Comparison of ENCODE assay signal across 17 mouse cellular contexts in genomic region chr16:32484431-32484871, GRCm38 (mm10). TPM values are rescaled to one million over a fixed set of nuclear protein-coding genes. Genes with fewer than 3 reads are reported as not detected.
DNase-seq lines count a peak whose midpoint lies in the region; ATAC-seq lines count a peak whose summit lies in the region.
"Had no signal": no experiment of that assay in that cellular context is flagged by ENCODE, and none has a peak within 500 bp of the region (broad histone marks: within the 10 kb centered on the region; RNA-seq: fewer than 3 reads in every experiment).

No protein-coding gene starts in this region.

- H3K4me3 ChIP-seq in intestine, embryonic 14.5 days (ENCODE audit: low read depth, low read length): no peak overlapping the region
- H3K4me3 ChIP-seq in kidney, embryonic 15.5 days (replicated peaks): no peak overlapping the region
- H3K4me3 ChIP-seq in midbrain, embryonic 15.5 days: no peak overlapping the region
- H3K4me3 ChIP-seq: gastrocnemius, adult 2 months; liver, embryonic 15.5 days; midbrain, embryonic 13.5 days; stomach, embryonic 15.5 days had no signal

- H3K36me3 ChIP-seq in intestine, embryonic 14.5 days (ENCODE audit: control insufficient read depth, insufficient read depth, low read length): no peaks in the 10 kb centered on the region
- H3K36me3 ChIP-seq in kidney, embryonic 15.5 days: no peaks in the 10 kb centered on the region
- H3K36me3 ChIP-seq in midbrain, embryonic 15.5 days (replicated peaks): no peaks in the 10 kb centered on the region
- H3K36me3 ChIP-seq: G1E; liver, embryonic 15.5 days; midbrain, embryonic 13.5 days; stomach, embryonic 15.5 days had no signal

- no peaks in the 10 kb centered on the region for H3K9me3 ChIP-seq in intestine, embryonic 14.5 days (ENCODE audit: control insufficient read depth, low read length)
- no peaks in the 10 kb centered on the region for H3K9me3 ChIP-seq in kidney, embryonic 15.5 days (replicated peaks)
- H3K9me3 ChIP-seq in midbrain, embryonic 15.5 days: no peaks in the 10 kb centered on the region
- H3K9me3 ChIP-seq: liver, embryonic 15.5 days; midbrain, embryonic 13.5 days; stomach, embryonic 15.5 days had no signal

- peak; percentile 45 for DNase-seq in retina, embryonic 14.5 days (ENCODE audit: low spot score)
- no peak for DNase-seq in retina, postnatal 1 day
- DNase-seq in intestine, embryonic 14.5 days (ENCODE audit: low spot score): no peak
- peak; percentile 92 for DNase-seq in yolk sac, embryonic 10.5 days (ENCODE audit: low spot score)
- DNase-seq in layer of hippocampus, postnatal 36 days: no peak
- DNase-seq in gastrocnemius, adult 18-20 months (ENCODE audit: low spot score): no peak
- DNase-seq: adrenal gland, postnatal 36 days; gastrocnemius, adult 2 months; right cerebral cortex, postnatal 4 days had no signal

- 20% methylated on average over 7 of the region's 7 CpGs for WGBS in intestine, embryonic 14.5 days
- WGBS in kidney, embryonic 15.5 days: 14% methylated on average over 7 of the region's 7 CpGs
- WGBS in midbrain, embryonic 15.5 days: 45% methylated on average over 7 of the region's 7 CpGs

- no peaks in the 10 kb centered on the region for H3K27me3 ChIP-seq in intestine, embryonic 14.5 days (replicated peaks; ENCODE audit: control insufficient read depth, insufficient read depth, low read length)
- no peaks in the 10 kb centered on the region for H3K27me3 ChIP-seq in kidney, embryonic 15.5 days
- no peaks in the 10 kb centered on the region for H3K27me3 ChIP-seq in midbrain, embryonic 15.5 days (replicated peaks)
- H3K27me3 ChIP-seq: midbrain, embryonic 13.5 days; stomach, embryonic 15.5 days had no signal

- ATAC-seq in intestine, embryonic 14.5 days (replicated peaks; ENCODE audit: low FRiP score, low TSS enrichment, low read depth): peak; percentile 68
- ATAC-seq in kidney, embryonic 15.5 days (replicated peaks; ENCODE audit: low FRiP score): peak; percentile 89
- no peak for ATAC-seq in midbrain, embryonic 15.5 days (replicated peaks)
- ATAC-seq: midbrain, embryonic 13.5 days had no signal

- no peaks in the 10 kb centered on the region; the same call in 1 of the 2 replicates for H3K4me1 ChIP-seq in intestine, embryonic 14.5 days (replicated peaks; ENCODE audit: control insufficient read depth, insufficient read depth, low read length)
- H3K4me1 ChIP-seq in kidney, embryonic 15.5 days: peaks cover 30% of the 10 kb centered on the region
- H3K4me1 ChIP-seq in midbrain, embryonic 15.5 days: no peaks in the 10 kb centered on the region
- H3K4me1 ChIP-seq: midbrain, embryonic 13.5 days had no signal

- H3K27ac ChIP-seq in intestine, embryonic 14.5 days (ENCODE audit: low read depth): peak overlapping the region; percentile 33; the same call in 1 of the 2 replicates
- peak overlapping the region; percentile 54; the same call in 1 of the 2 replicates for H3K27ac ChIP-seq in kidney, embryonic 15.5 days
- no peak overlapping the region for H3K27ac ChIP-seq in midbrain, embryonic 15.5 days
- H3K27ac ChIP-seq: gastrocnemius, adult 2 months; liver, embryonic 15.5 days; midbrain, embryonic 13.5 days; stomach, embryonic 15.5 days had no signal

- no peak overlapping the region; the same call in 1 of the 2 replicates for H3K4me2 ChIP-seq in intestine, embryonic 14.5 days (ENCODE audit: low read length)
- H3K4me2 ChIP-seq in kidney, embryonic 15.5 days: no peak overlapping the region
- no peak overlapping the region for H3K4me2 ChIP-seq in midbrain, embryonic 15.5 days
- H3K4me2 ChIP-seq: liver, embryonic 15.5 days; midbrain, embryonic 13.5 days; stomach, embryonic 15.5 days had no signal

- no peak overlapping the region for H3K9ac ChIP-seq in intestine, embryonic 14.5 days (ENCODE audit: low read length)
- H3K9ac ChIP-seq in kidney, embryonic 15.5 days: no peak overlapping the region
- H3K9ac ChIP-seq in midbrain, embryonic 15.5 days: no peak overlapping the region
- H3K9ac ChIP-seq: liver, embryonic 15.5 days; midbrain, embryonic 13.5 days; stomach, embryonic 15.5 days had no signal

RNA-seq across cellular contexts. Expression of gene Slc51a, which starts 3.2 kb away (rescaled TPM):
- polyA plus RNA-seq in intestine, embryonic 14.5 days (2014; fragmentation: Nextera tagmentation; extraction: Ambion mirVana): 42.2 and 46.0 TPM in 2 replicates
- polyA plus RNA-seq in kidney, embryonic 15.5 days (2015; fragmentation: Nextera tagmentation; extraction: Ambion mirVana): 2.1 and 2.2 TPM in 2 replicates
- not detected for total RNA-seq in layer of hippocampus, postnatal 36 days (2021)
- polyA plus RNA-seq in midbrain, embryonic 15.5 days (2015; fragmentation: Nextera tagmentation; extraction: Ambion mirVana): 0.20 and 0.50 TPM in 2 replicates
- not detected for total RNA-seq in gastrocnemius, adult 18-20 months (2021)
- total RNA-seq: gastrocnemius, adult 2 months had no signal
- polyA plus RNA-seq: G1E had no signal

RNA-seq across cellular contexts. Expression of gene Zdhhc19, which starts 11.6 kb away (rescaled TPM):
- polyA plus RNA-seq in intestine, embryonic 14.5 days (2014; fragmentation: Nextera tagmentation; extraction: Ambion mirVana): 0.20 TPM in 1 of 2 replicates, not detected in the other
- polyA plus RNA-seq in kidney, embryonic 15.5 days (2015; fragmentation: Nextera tagmentation; extraction: Ambion mirVana): not detected in 2 replicates
- total RNA-seq in layer of hippocampus, postnatal 36 days (2021): not detected
- polyA plus RNA-seq in midbrain, embryonic 15.5 days (2015; fragmentation: Nextera tagmentation; extraction: Ambion mirVana): not detected in 2 replicates
- total RNA-seq in gastrocnemius, adult 18-20 months (2021): not detected
- total RNA-seq: adrenal gland, postnatal 36 days; G1E; gastrocnemius, adult 2 months; hematopoietic stem cell, adult 5-6 weeks had no signal
- polyA plus RNA-seq: G1E; limb, embryonic 11.5 days; liver, embryonic 15.5 days; midbrain, embryonic 13.5 days had no signal

RNA-seq across cellular contexts. Expression of gene Pcyt1a, which starts 53.7 kb away (rescaled TPM):
- 45.0 and 51.1 TPM in 2 replicates for polyA plus RNA-seq in intestine, embryonic 14.5 days (2014; fragmentation: Nextera tagmentation; extraction: Ambion mirVana)
- polyA plus RNA-seq in kidney, embryonic 15.5 days (2015; fragmentation: Nextera tagmentation; extraction: Ambion mirVana): 35.8 and 41.3 TPM in 2 replicates
- total RNA-seq in layer of hippocampus, postnatal 36 days (2021): 10 to 100 TPM; 35.0 to 38.6 TPM
- polyA plus RNA-seq in midbrain, embryonic 15.5 days (2015; fragmentation: Nextera tagmentation; extraction: Ambion mirVana): 49.8 and 55.1 TPM in 2 replicates
- 100 to 1,000 TPM; 124 to 125 TPM for total RNA-seq in gastrocnemius, adult 18-20 months (2021)

Comparison
In these comparisons a context has a peak if more than half of its experiments do, and no peak if none do; other contexts are left out.
1. DNase-seq: peak in retina, embryonic 14.5 days (single experiment) and yolk sac, embryonic 10.5 days (single experiment); none in retina, postnatal 1 day (single experiment), intestine, embryonic 14.5 days (single experiment), layer of hippocampus, postnatal 36 days (0 of 2) and gastrocnemius, adult 18-20 months (single experiment).
2. RNA of gene Slc51a, which starts 3.2 kb away (polyA plus RNA-seq): 42.2 to 46.0 TPM in intestine, embryonic 14.5 days; 2.1 to 2.2 TPM in kidney, embryonic 15.5 days and 0.20 to 0.50 TPM in midbrain, embryonic 15.5 days; every median in the first group is over 10 times any median in the second.